Mouse (Mus musculus): ENCODE data around the gene Slc38a3.

GRCm38 (mm10) chr9:107696106-107696479 lies 26.8 kb upstream of the Slc38a3 start:
- TF ChIP-seq GATA1 (IDR thresholded peaks at IDR 0.05; ENCODE audit: borderline replicate concordance, low read length) (no peak), FLI1 (IDR thresholded peaks at IDR 0.05; ENCODE audit: low read length) (no peak)

All from megakaryocyte, embryonic 14.5 days (primary cell).